Mouse (Mus musculus) midbrain, embryonic 14.5 days (tissue): ENCODE measurements at regions not wholly inside any gene's neighbourhood (a gene's known extent, or its start where the extent isn't known, plus 50 kb on each side); places are given as distances from the start of the nearest gene placed in this dataset.

Source experiments
- ATAC-seq: fragments of 200-750 bp; cut with Nextera tagmentation; 2 replicates; pipeline ENCODE4 v1.8.0; 2017; ENCODE audit warnings: moderate number of reproducible peaks, moderate library complexity; ENCODE audit not compliant: low FRiP score, low TSS enrichment
- DNase-seq: peaks from one replicate; pipeline ENCODE4 v3.0.0-alpha.2; 2015
- H3K27ac ChIP-seq: fragments of 300-500 bp; sonication (generic); replicated peaks from 2 replicates; pipeline ENCODE4 v1.5.1; 2014; ENCODE audit warnings: mild to moderate bottlenecking, low read depth, low read length, moderate library complexity
- H3K27me3 ChIP-seq: fragments of 300-500 bp; sonication (generic); 2 replicates; pipeline ENCODE4 v1.6.1; 2014; ENCODE audit warnings: low read length, control low read depth, mixed read lengths; ENCODE audit not compliant: control insufficient read depth, insufficient read depth
- H3K36me3 ChIP-seq: fragments of 300-500 bp; sonication (generic); 2 replicates; pipeline ENCODE4 v1.6.1; 2014; ENCODE audit warnings: low read length, control low read depth; ENCODE audit not compliant: control insufficient read depth, insufficient read depth
- H3K4me1 ChIP-seq: fragments of 300-500 bp; sonication (generic); 2 replicates; pipeline ENCODE4 v1.6.1; 2014; ENCODE audit warnings: mild to moderate bottlenecking, antibody characterized with exemption, low read length, control low read depth; ENCODE audit not compliant: control insufficient read depth, insufficient read depth
- H3K4me2 ChIP-seq: fragments of 300-500 bp; sonication (generic); 2 replicates; pipeline ENCODE4 v1.6.1; 2014; ENCODE audit warnings: mild to moderate bottlenecking, low read length, moderate library complexity
- H3K4me3 ChIP-seq: fragments of 300-500 bp; sonication (generic); replicated peaks from 2 replicates; pipeline ENCODE4 v1.5.1; 2014; ENCODE audit warnings: low read depth, low read length
- H3K9ac ChIP-seq: fragments of 300-500 bp; sonication (generic); replicated peaks from 2 replicates; pipeline ENCODE4 v1.6.1; 2014; ENCODE audit warnings: mild to moderate bottlenecking, low read length, moderate library complexity
- H3K9me3 ChIP-seq: fragments of 300-500 bp; sonication (generic); 2 replicates; pipeline ENCODE4 v1.6.1; 2016; ENCODE audit warnings: low read length, control low read depth, mixed read lengths; ENCODE audit not compliant: control insufficient read depth
- whole genome bisulfite sequencing: fragments of 180-500 bp; shearing (Covaris S2); extraction: QIAGEN DNeasy Blood & Tissue Kit; methylation state at CpG from one replicate; pipeline ENCODE4 v1.1.7; 2014; 5-methylcytosine and 5-hydroxymethylcytosine counted together

DNA sequence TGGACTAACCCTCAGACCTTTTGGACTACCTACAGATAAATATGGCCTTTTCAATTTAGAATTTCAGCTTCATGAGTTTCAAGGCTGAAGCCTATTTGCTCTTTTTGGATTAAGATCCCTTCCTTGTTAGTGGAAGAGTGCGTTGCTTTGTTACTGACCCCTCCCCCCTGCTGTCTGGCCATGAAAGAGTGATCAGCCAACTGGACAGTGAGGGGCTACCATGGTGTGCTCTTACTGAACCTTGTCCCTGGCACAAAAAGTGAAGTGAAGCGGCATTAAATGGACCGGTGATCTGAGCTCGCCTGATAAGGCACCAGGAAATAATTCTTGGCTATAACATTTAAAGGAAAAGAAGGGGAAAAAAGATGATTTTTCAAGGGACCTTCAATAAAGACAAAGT is 203.6 kb downstream of the Tfap2b start:
- no peak overlapping the region for H3K9ac ChIP-seq
- H3K9me3 ChIP-seq: no peaks in the 10 kb centered on the region
- H3K27ac ChIP-seq: no peak overlapping the region
- ATAC-seq (no peak), DNase-seq (no peak)
- no peak overlapping the region for H3K4me3 ChIP-seq
- no peaks in the 10 kb centered on the region for H3K27me3 ChIP-seq
- no peak overlapping the region for H3K4me2 ChIP-seq
- 20% methylated on average over 4 of the region's 4 CpGs for WGBS
- no peaks in the 10 kb centered on the region for H3K4me1 ChIP-seq
- H3K36me3 ChIP-seq: no peaks in the 10 kb centered on the region

DNA sequence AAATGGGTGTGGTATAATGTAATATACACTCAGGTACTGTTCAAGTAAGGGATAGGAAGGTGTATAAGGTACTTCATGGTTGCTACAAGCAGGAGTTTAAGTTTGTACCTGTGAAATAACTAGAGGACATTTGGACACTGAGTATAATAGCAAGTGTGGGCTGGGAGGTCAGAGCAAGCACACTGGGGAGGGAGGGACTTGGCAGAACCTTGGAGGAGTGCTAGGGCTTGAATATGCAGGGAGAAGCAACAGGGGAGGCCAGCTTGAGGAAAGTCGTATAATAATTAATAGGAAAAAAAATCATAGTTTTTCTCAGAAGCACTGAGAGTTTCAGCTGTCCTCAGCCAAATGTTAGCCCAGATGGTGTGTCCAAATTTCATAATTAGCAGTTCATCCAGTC is 212.4 kb downstream of the Tfap2b start:
- Histone ChIP-seq H3K36me3 (no peaks in the 10 kb centered on the region), H3K27me3 (no peaks in the 10 kb centered on the region), H3K9me3 (no peaks in the 10 kb centered on the region), H3K4me3 (no peak overlapping the region), H3K4me1 (no peaks in the 10 kb centered on the region), H3K4me2 (no peak overlapping the region), H3K27ac (no peak overlapping the region), H3K9ac (no peak overlapping the region)
- ATAC-seq (no peak), DNase-seq (no peak)
- WGBS: 79% methylated on average over 1 of the region's 1 CpGs

DNA sequence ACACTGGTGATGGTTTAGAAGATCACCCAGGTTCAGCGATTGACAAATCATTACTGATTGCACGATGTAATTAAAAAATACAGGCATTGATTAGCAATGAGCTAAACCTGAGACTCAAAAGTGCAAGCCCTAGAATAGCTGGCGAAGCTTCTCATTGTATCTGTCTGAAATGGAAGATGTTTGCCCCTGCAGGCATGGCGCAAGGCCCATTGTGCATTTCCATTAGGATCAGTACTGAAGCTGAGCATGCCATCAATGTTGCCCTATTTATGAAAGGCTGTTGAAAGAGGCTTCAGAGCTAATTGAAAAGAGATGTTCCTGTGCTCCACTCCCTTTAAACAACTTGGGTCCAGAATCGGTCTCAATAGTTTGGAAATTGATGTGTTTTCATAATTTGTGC is 242.1 kb downstream of the Tfap2b start:
- Histone ChIP-seq H3K4me3 (no peak overlapping the region), H3K9me3 (no peaks in the 10 kb centered on the region), H3K4me2 (no peak overlapping the region), H3K27me3 (no peaks in the 10 kb centered on the region), H3K4me1 (no peaks in the 10 kb centered on the region), H3K9ac (no peak overlapping the region), H3K36me3 (no peaks in the 10 kb centered on the region), H3K27ac (no peak overlapping the region)
- ATAC-seq (no peak), DNase-seq (peak; percentile 12)
- WGBS: 89% methylated on average over 5 of the region's 5 CpGs

DNA sequence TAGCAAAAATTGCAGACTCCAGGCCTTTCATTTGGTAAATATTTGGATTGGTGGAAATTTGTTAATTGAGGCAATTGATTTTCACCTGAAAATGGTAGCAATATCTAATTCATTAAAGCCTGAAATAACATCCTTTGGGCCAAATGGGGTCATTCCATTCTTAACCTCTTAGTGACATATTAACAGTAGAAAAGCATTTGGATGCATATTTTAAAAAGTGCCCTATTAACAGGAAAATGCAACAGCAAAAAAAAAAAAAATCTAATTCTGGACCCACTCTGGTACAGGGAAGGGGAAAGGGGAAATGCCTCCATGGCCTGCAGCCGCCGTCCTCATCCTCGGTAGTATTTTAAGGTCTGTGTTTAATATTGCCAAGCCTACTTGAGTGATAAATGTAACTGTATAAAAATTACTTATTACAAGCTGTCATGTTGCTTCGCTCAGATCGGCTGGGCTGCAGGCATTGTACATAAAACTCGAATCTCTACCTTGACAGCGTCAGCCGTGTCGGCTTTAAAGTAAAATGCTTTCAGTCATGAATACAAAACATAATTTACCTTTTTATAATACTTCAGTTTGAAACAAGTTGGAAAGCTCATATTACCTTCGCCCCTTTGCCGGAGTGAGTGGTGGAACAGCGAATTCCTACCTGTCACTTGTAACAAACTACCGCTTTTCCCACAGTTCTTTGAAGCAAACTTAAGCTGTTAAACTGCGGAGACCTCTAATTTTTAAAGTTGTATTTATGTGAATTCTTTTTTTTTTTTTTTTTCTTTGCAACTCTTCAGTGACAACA is 250.1 kb downstream of the Tfap2b start:
- no peak overlapping the region for H3K9ac ChIP-seq
- no peak overlapping the region for H3K4me3 ChIP-seq
- H3K36me3 ChIP-seq: no peaks in the 10 kb centered on the region
- DNase-seq: no peak
- no peak for ATAC-seq
- no peaks in the 10 kb centered on the region for H3K4me1 ChIP-seq
- WGBS: 85% methylated on average over 14 of the region's 14 CpGs
- H3K27ac ChIP-seq: no peak overlapping the region
- H3K27me3 ChIP-seq: no peaks in the 10 kb centered on the region
- no peak overlapping the region for H3K4me2 ChIP-seq
- no peaks in the 10 kb centered on the region for H3K9me3 ChIP-seq

DNA sequence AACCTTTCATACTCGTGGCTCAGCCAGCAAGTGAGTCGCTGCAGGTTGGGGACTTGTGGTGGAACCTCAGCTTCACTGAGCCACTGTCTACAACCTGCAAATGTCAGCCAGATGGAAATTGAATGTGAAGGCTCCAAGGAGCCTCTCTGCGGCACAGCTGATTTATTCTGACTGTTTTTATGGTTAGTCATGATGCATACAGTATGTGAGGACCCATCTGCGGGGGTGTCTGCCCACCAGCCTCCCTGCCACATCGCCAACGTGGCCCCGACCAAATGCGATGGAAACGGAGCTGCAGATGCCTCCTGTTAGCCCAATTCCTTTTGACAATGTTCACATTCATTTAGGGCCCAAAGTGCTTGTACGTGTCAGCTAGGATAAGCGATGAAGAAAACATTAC is 251.2 kb downstream of the Tfap2b start:
- DNase-seq: peak; percentile 6
- no peak for ATAC-seq
- WGBS: 81% methylated on average over 11 of the region's 11 CpGs

DNA sequence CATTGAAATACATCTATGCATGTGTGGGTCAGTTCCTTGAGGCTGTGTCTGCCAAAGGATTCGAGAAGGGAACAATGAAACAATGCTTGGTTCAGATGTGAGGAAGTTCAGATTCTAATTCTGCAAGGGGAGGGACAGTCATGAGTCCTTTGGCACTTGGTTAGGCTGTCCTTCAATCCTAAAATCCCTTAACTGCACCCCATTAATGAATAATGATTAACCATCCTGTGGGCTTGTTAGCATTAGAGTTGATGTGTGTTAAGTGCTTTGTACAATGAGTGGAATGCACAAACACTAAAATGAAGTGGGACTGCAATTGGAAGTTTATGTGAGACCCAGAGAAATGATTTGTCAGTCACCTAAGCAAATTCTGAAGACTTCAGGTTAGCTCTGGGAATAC is 264.8 kb downstream of the Tfap2b start:
- DNase-seq: no peak

More for the DNA sequence above, 251.2 kb downstream of the Tfap2b start:
- Histone ChIP-seq H3K36me3 (no peaks in the 10 kb centered on the region), H3K4me1 (no peaks in the 10 kb centered on the region), H3K9me3 (no peaks in the 10 kb centered on the region), H3K4me3 (no peak overlapping the region), H3K27me3 (no peaks in the 10 kb centered on the region), H3K4me2 (no peak overlapping the region), H3K9ac (no peak overlapping the region), H3K27ac (no peak overlapping the region)

More for the DNA sequence above, 264.8 kb downstream of the Tfap2b start:
- Histone ChIP-seq H3K9me3 (no peaks in the 10 kb centered on the region), H3K36me3 (no peaks in the 10 kb centered on the region), H3K4me1 (no peaks in the 10 kb centered on the region), H3K27ac (no peak overlapping the region), H3K9ac (no peak overlapping the region), H3K4me2 (no peak overlapping the region), H3K27me3 (no peaks in the 10 kb centered on the region), H3K4me3 (no peak overlapping the region)
- 13% methylated on average over 1 of the region's 1 CpGs for WGBS
- no peak for ATAC-seq
